Mouse (Mus musculus): ENCODE data around the gene Dnajc28.

- TF ChIP-seq CTCF (IDR thresholded peaks at IDR 0.05; ENCODE audit: borderline replicate concordance, insufficient read depth, low read length), result no peak
- TF ChIP-seq POLR2A (IDR thresholded peaks at IDR 0.05; ENCODE audit: low read depth, low read length), result no peak
Measured at GRCm38 (mm10) chr16:91601081-91601480, 17.7 kb downstream of the Dnajc28 start.

Data from embryonic fibroblast, embryonic 13.5 days (primary cell).